Mouse (Mus musculus): ENCODE data around the gene Ccdc134.

DNA sequence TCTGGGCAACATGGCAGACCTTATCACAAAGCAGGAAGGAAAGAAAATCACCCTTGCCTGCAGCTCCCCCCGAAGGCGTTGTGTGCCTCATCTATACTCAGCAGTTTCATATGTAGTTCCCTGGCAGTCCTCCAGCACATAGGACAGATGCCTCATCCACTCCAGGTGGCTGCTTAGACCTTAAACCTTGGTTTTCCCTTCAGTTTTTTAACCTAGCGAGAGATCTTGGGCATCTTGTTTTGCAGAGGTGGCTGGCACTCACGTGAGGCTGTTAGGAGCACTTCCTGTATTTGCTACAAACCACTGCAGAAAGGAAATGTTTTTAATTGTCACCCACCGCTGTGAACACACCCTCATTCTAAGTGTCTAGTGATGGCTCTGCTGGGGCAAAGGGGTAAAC, 59.2 kb downstream of the Ccdc134 start:
- TF ChIP-seq CTCF (IDR thresholded peaks at IDR 0.05; ENCODE audit: low read depth) (no peak), EP300 (optimal IDR thresholded peaks at IDR 0.05) (no peak)
